Mouse (Mus musculus): ENCODE measurements around the gene Wwox. TPM values are rescaled to one million over a fixed set of nuclear protein-coding genes. Genes with fewer than 3 reads are reported as not detected.

Gene Wwox
- polyA plus RNA-seq, 2 experiments, result 2.5 to 2.6 TPM

- no peak for DNase-seq (ENCODE audit: low read depth in 3 of 3, low spot score in 3 of 3)
- Histone ChIP-seq H3K27me3 (ENCODE audit: control insufficient read depth, insufficient read depth, low read length) (no peaks in the 10 kb centered on the region), H3K4me2 (ENCODE audit: low read depth) (no peak overlapping the region), H3K9me3 (ENCODE audit: control insufficient read depth, low read length) (no peaks in the 10 kb centered on the region; the same call in none of the 2 replicates), H3K27ac (no peak overlapping the region), H3K36me3 (replicated peaks; ENCODE audit: control insufficient read depth, insufficient read depth, low read depth) (no peaks in the 10 kb centered on the region), H3K4me3 (ENCODE audit: insufficient read depth in 1 of 2, low read depth in 2 of 2, low read length in 2 of 2) (no peak overlapping the region), H3K4me1 (replicated peaks; ENCODE audit: control insufficient read depth in 2 of 2, insufficient read depth in 2 of 2, low read length in 1 of 2) (peaks cover 0 to 1% of the 10 kb centered on the region in 2 experiments; a peak in 1 of 4 replicates), H3K9ac (replicated peaks) (no peak overlapping the region)
- no peak for ATAC-seq (ENCODE audit: insufficient read depth)
- TF ChIP-seq EP300 (IDR thresholded peaks at IDR 0.05; ENCODE audit: low read depth) (no peak), CTCF (IDR thresholded peaks at IDR 0.05; ENCODE audit: low read depth) (peak; percentile 36)
These were observed 648.7 kb downstream of the Wwox start for GRCm38 (mm10) chr8:115088162-115088561.

GRCm38 (mm10) chr8:115089744-115090143 is 650.3 kb downstream of the Wwox start:
- no peak overlapping the region for H3K4me3 ChIP-seq (ENCODE audit: insufficient read depth in 1 of 2, low read depth in 2 of 2, low read length in 2 of 2)
- DNase-seq (ENCODE audit: low read depth in 3 of 3, low spot score in 3 of 3) (no peak), ATAC-seq (ENCODE audit: insufficient read depth) (peak; percentile 51; the same call in 1 of the 2 replicates)
- H3K9ac ChIP-seq (replicated peaks), result no peak overlapping the region
- no peaks in the 10 kb centered on the region for H3K36me3 ChIP-seq (replicated peaks; ENCODE audit: control insufficient read depth, insufficient read depth, low read depth)
- 8% methylated on average over 7 of the region's 7 CpGs for WGBS (ENCODE audit: insufficient replicate concordance)
- H3K9me3 ChIP-seq (ENCODE audit: control insufficient read depth, low read length), result no peaks in the 10 kb centered on the region; the same call in none of the 2 replicates
- H3K27me3 ChIP-seq (ENCODE audit: control insufficient read depth, insufficient read depth, low read length), result no peaks in the 10 kb centered on the region
- TF ChIP-seq EP300 (IDR thresholded peaks at IDR 0.05; ENCODE audit: low read depth), result no peak
- no peak for TF ChIP-seq CTCF (IDR thresholded peaks at IDR 0.05; ENCODE audit: low read depth)
- H3K4me1 ChIP-seq (replicated peaks; ENCODE audit: control insufficient read depth in 2 of 2, insufficient read depth in 2 of 2, low read length in 1 of 2), result peaks cover 0 to 1% of the 10 kb centered on the region in 2 experiments; a peak in 1 of 4 replicates
- no peak overlapping the region for H3K4me2 ChIP-seq (ENCODE audit: low read depth)
- H3K27ac ChIP-seq, result no peak overlapping the region

- Histone ChIP-seq H3K27ac (no peak overlapping the region), H3K9ac (replicated peaks) (no peak overlapping the region), H3K9me3 (ENCODE audit: control insufficient read depth, low read length) (no peaks in the 10 kb centered on the region; the same call in none of the 2 replicates), H3K36me3 (replicated peaks; ENCODE audit: control insufficient read depth, insufficient read depth, low read depth) (no peaks in the 10 kb centered on the region), H3K4me1 (replicated peaks; ENCODE audit: control insufficient read depth in 2 of 2, insufficient read depth in 2 of 2, low read length in 1 of 2) (peaks cover 0 to 1% of the 10 kb centered on the region in 2 experiments; a peak in 1 of 4 replicates), H3K4me3 (ENCODE audit: insufficient read depth in 1 of 2, low read depth in 2 of 2, low read length in 2 of 2) (no peak overlapping the region), H3K27me3 (ENCODE audit: control insufficient read depth, insufficient read depth, low read length) (no peaks in the 10 kb centered on the region), H3K4me2 (ENCODE audit: low read depth) (no peak overlapping the region)
- WGBS (ENCODE audit: insufficient replicate concordance), result 18% methylated on average over 5 of the region's 5 CpGs
- ATAC-seq (ENCODE audit: insufficient read depth) (peak; percentile 28; the same call in 1 of the 2 replicates), DNase-seq (ENCODE audit: low read depth in 3 of 3, low spot score in 3 of 3) (no peak)
- no peak for TF ChIP-seq EP300 (IDR thresholded peaks at IDR 0.05; ENCODE audit: low read depth)
- TF ChIP-seq CTCF (IDR thresholded peaks at IDR 0.05; ENCODE audit: low read depth), result no peak
These were observed 650.7 kb downstream of the Wwox start for GRCm38 (mm10) chr8:115090202-115090601.

GRCm38 (mm10) chr8:115095548-115095947 is 656.1 kb downstream of the Wwox start:
- Histone ChIP-seq H3K27ac (no peak overlapping the region), H3K9me3 (ENCODE audit: control insufficient read depth, low read length) (no peaks in the 10 kb centered on the region), H3K4me1 (replicated peaks; ENCODE audit: control insufficient read depth in 2 of 2, insufficient read depth in 2 of 2, low read length in 1 of 2) (no peaks in the 10 kb centered on the region), H3K4me2 (ENCODE audit: low read depth) (no peak overlapping the region), H3K36me3 (replicated peaks; ENCODE audit: control insufficient read depth, insufficient read depth, low read depth) (no peaks in the 10 kb centered on the region), H3K27me3 (ENCODE audit: control insufficient read depth, insufficient read depth, low read length) (no peaks in the 10 kb centered on the region), H3K4me3 (ENCODE audit: insufficient read depth in 1 of 2, low read depth in 2 of 2, low read length in 2 of 2) (no peak overlapping the region), H3K9ac (replicated peaks) (no peak overlapping the region)
- ATAC-seq (ENCODE audit: insufficient read depth) (no peak), DNase-seq (ENCODE audit: low read depth in 3 of 3, low spot score in 3 of 3) (peak in 1 of 3 experiments; percentile 6)
- 66% methylated on average over 4 of the region's 4 CpGs for WGBS (ENCODE audit: insufficient replicate concordance)
- TF ChIP-seq CTCF (IDR thresholded peaks at IDR 0.05; ENCODE audit: low read depth) (peak; percentile 67), EP300 (IDR thresholded peaks at IDR 0.05; ENCODE audit: low read depth) (no peak)

- no peaks in the 10 kb centered on the region for H3K9me3 ChIP-seq (ENCODE audit: control insufficient read depth, low read length)
- no peak for TF ChIP-seq CTCF (IDR thresholded peaks at IDR 0.05; ENCODE audit: low read depth)
- TF ChIP-seq EP300 (IDR thresholded peaks at IDR 0.05; ENCODE audit: low read depth), result no peak
- no peak overlapping the region for H3K4me2 ChIP-seq (ENCODE audit: low read depth)
- no peak overlapping the region for H3K4me3 ChIP-seq (ENCODE audit: insufficient read depth in 1 of 2, low read depth in 2 of 2, low read length in 2 of 2)
- DNase-seq (ENCODE audit: low read depth in 3 of 3, low spot score in 3 of 3), result no peak
- H3K27ac ChIP-seq, result no peak overlapping the region
- no peak overlapping the region for H3K9ac ChIP-seq (replicated peaks)
- no peaks in the 10 kb centered on the region for H3K27me3 ChIP-seq (ENCODE audit: control insufficient read depth, insufficient read depth, low read length)
- WGBS (ENCODE audit: insufficient replicate concordance), result 64% methylated on average over 9 of the region's 9 CpGs
- no peaks in the 10 kb centered on the region for H3K4me1 ChIP-seq (replicated peaks; ENCODE audit: control insufficient read depth in 2 of 2, insufficient read depth in 2 of 2, low read length in 1 of 2)
- ATAC-seq (ENCODE audit: insufficient read depth), result no peak
- no peaks in the 10 kb centered on the region for H3K36me3 ChIP-seq (replicated peaks; ENCODE audit: control insufficient read depth, insufficient read depth, low read depth)
These were observed 658.6 kb downstream of the Wwox start for GRCm38 (mm10) chr8:115097988-115098562.

Data from liver, embryonic 14.5 days (tissue).